Mouse (Mus musculus) midbrain, postnatal 0 days (tissue): ENCODE results near the gene Abcc2. TPM values are rescaled to one million over a fixed set of nuclear protein-coding genes. Genes with fewer than 3 reads are reported as not detected.

Source experiments
- ATAC-seq: fragments of 200-750 bp; cut with Nextera tagmentation; 2 replicates; pipeline ENCODE4 v1.8.0; 2017; ENCODE audit warnings: moderate number of reproducible peaks, mild to moderate bottlenecking, moderate TSS enrichment, moderate library complexity; ENCODE audit not compliant: low FRiP score
- DNase-seq: peaks from one replicate; pipeline ENCODE4 v3.0.0-alpha.2; 2015; ENCODE audit warnings: low spot score
- H3K27ac ChIP-seq: fragments of 300-500 bp; sonication (generic); 2 replicates; pipeline ENCODE4 v1.5.1; 2014; ENCODE audit warnings: low read depth, mild to moderate bottlenecking, low read length, mixed read lengths
- H3K27me3 ChIP-seq: fragments of 300-500 bp; sonication (generic); 2 replicates; pipeline ENCODE4 v1.6.1; 2014; ENCODE audit warnings: low read length, control low read depth, mixed read lengths; ENCODE audit not compliant: insufficient read depth
- H3K36me3 ChIP-seq: fragments of 300-500 bp; sonication (generic); 2 replicates; pipeline ENCODE4 v1.6.1; 2014; ENCODE audit warnings: low read length, control low read depth, mixed read lengths; ENCODE audit not compliant: insufficient read depth
- H3K4me1 ChIP-seq: fragments of 300-500 bp; sonication (generic); 2 replicates; pipeline ENCODE4 v1.6.1; 2014; ENCODE audit warnings: mild to moderate bottlenecking, control low read depth, antibody characterized with exemption, low read length, mixed read lengths; ENCODE audit not compliant: insufficient read depth
- H3K4me2 ChIP-seq: fragments of 300-500 bp; sonication (generic); 2 replicates; pipeline ENCODE4 v1.6.1; 2014; ENCODE audit warnings: low read depth, mild to moderate bottlenecking, low read length, mixed read lengths; ENCODE audit not compliant: poor library complexity, severe bottlenecking
- H3K4me3 ChIP-seq: fragments of 300-500 bp; sonication (generic); 2 replicates; pipeline ENCODE4 v1.5.1; 2014; ENCODE audit warnings: low read depth, mild to moderate bottlenecking, low read length, moderate library complexity
- H3K9ac ChIP-seq: fragments of 300-500 bp; sonication (generic); replicated peaks from 2 replicates; pipeline ENCODE4 v1.6.1; 2014; ENCODE audit warnings: mild to moderate bottlenecking, low read length, moderate library complexity, mixed read lengths; ENCODE audit not compliant: poor library complexity, severe bottlenecking
- H3K9me3 ChIP-seq: fragments of 300-500 bp; sonication (generic); 2 replicates; pipeline ENCODE4 v1.6.1; 2016; ENCODE audit warnings: low read length, control low read depth
- CTCF ChIP-seq: IDR thresholded peaks from 2 replicates; pipeline ENCODE4 v1.5.1; 2016; ENCODE audit warnings: antibody characterized with exemption, mild to moderate bottlenecking
- WGBS: fragments of 180-500 bp; shearing (Covaris S2); extraction: QIAGEN DNeasy Blood & Tissue Kit; methylation state at CpG from one replicate; pipeline ENCODE4 v1.1.7; 2014; 5-methylcytosine and 5-hydroxymethylcytosine counted together
- polyA plus RNA-seq: library from polyadenylated mRNA; unstranded; fragments of >200 nt; fragmentation: Nextera tagmentation; extraction: Ambion mirVana; gene quantifications from 2 replicates; pipeline ENCODE4 v1.2.1, GENCODE M21; 2015
- total RNA-seq: library from RNA; depleted of rRNA; stranded (reverse); fragments of >200 nt; gene quantifications from 2 replicates; pipeline ENCODE4 v1.2.3, GENCODE M21; 2014

Gene Abcc2
- total and polyA plus RNA-seq, 2 experiments from 2014 or later = 0.07 to 0.22 TPM

GRCm38 (mm10) chr19:43797216-43797615 is 15.2 kb downstream of the Abcc2 start:
- H3K4me2 ChIP-seq = no peak overlapping the region

GRCm38 (mm10) chr19:43801427-43802051 is 19.5 kb downstream of the Abcc2 start:
- no peak for ATAC-seq
- Histone ChIP-seq H3K27ac (no peak overlapping the region), H3K36me3 (no peaks in the 10 kb centered on the region), H3K9me3 (no peaks in the 10 kb centered on the region), H3K4me2 (no peak overlapping the region), H3K4me1 (no peaks in the 10 kb centered on the region), H3K9ac (no peak overlapping the region), H3K27me3 (no peaks in the 10 kb centered on the region), H3K4me3 (no peak overlapping the region)
- no peak for TF ChIP-seq CTCF
- 85% methylated on average over 9 of the region's 9 CpGs for WGBS
- no peak for DNase-seq

More at GRCm38 (mm10) chr19:43797216-43797615, 15.2 kb downstream of the Abcc2 start:
- Histone ChIP-seq H3K36me3 (no peaks in the 10 kb centered on the region), H3K27me3 (no peaks in the 10 kb centered on the region), H3K27ac (no peak overlapping the region), H3K4me1 (no peaks in the 10 kb centered on the region), H3K4me3 (no peak overlapping the region), H3K9me3 (no peaks in the 10 kb centered on the region), H3K9ac (no peak overlapping the region)
- 71% methylated on average over 5 of the region's 5 CpGs for WGBS
- DNase-seq = no peak
- no peak for TF ChIP-seq CTCF
- ATAC-seq = no peak

GRCm38 (mm10) chr19:43803866-43804265 is 21.9 kb downstream of the Abcc2 start:
- Histone ChIP-seq H3K36me3 (no peaks in the 10 kb centered on the region), H3K27me3 (no peaks in the 10 kb centered on the region), H3K4me3 (no peak overlapping the region), H3K4me2 (no peak overlapping the region), H3K9ac (no peak overlapping the region), H3K27ac (no peak overlapping the region), H3K9me3 (no peaks in the 10 kb centered on the region), H3K4me1 (no peaks in the 10 kb centered on the region)
- TF ChIP-seq CTCF = no peak
- DNase-seq (no peak), ATAC-seq (no peak)
- 85% methylated on average over 10 of the region's 10 CpGs for WGBS

GRCm38 (mm10) chr19:43809331-43809730 is 27.3 kb downstream of the Abcc2 start:
- no peaks in the 10 kb centered on the region for H3K27me3 ChIP-seq
- no peak overlapping the region for H3K4me3 ChIP-seq
- no peaks in the 10 kb centered on the region for H3K9me3 ChIP-seq
- WGBS = 45% methylated on average over 4 of the region's 4 CpGs
- H3K4me1 ChIP-seq = no peaks in the 10 kb centered on the region
- no peak overlapping the region for H3K27ac ChIP-seq
- no peak overlapping the region for H3K9ac ChIP-seq
- no peaks in the 10 kb centered on the region for H3K36me3 ChIP-seq
- ATAC-seq = no peak
- no peak for TF ChIP-seq CTCF
- no peak for DNase-seq
- H3K4me2 ChIP-seq = no peak overlapping the region

GRCm38 (mm10) chr19:43811419-43811818 is 29.4 kb downstream of the Abcc2 start:
- Histone ChIP-seq H3K9ac (no peak overlapping the region), H3K27ac (no peak overlapping the region), H3K4me3 (no peak overlapping the region), H3K4me2 (no peak overlapping the region), H3K36me3 (no peaks in the 10 kb centered on the region), H3K27me3 (no peaks in the 10 kb centered on the region), H3K4me1 (no peaks in the 10 kb centered on the region), H3K9me3 (no peaks in the 10 kb centered on the region)
- no peak for DNase-seq
- no peak for ATAC-seq
- WGBS = 94% methylated on average over 4 of the region's 4 CpGs
- no peak for TF ChIP-seq CTCF

GRCm38 (mm10) chr19:43813315-43813714 is 31.3 kb downstream of the Abcc2 start:
- no peak for TF ChIP-seq CTCF
- no peak overlapping the region for H3K4me2 ChIP-seq
- H3K9ac ChIP-seq = no peak overlapping the region
- WGBS = 91% methylated on average over 10 of the region's 10 CpGs
- H3K4me3 ChIP-seq = no peak overlapping the region
- ATAC-seq (no peak), DNase-seq (no peak)
- no peaks in the 10 kb centered on the region for H3K4me1 ChIP-seq
- H3K36me3 ChIP-seq = no peaks in the 10 kb centered on the region
- no peak overlapping the region for H3K27ac ChIP-seq
- H3K27me3 ChIP-seq = no peaks in the 10 kb centered on the region
- no peaks in the 10 kb centered on the region for H3K9me3 ChIP-seq
